Mouse (Mus musculus): ENCODE measurements around the gene Slc4a2.

The Slc4a2 gene

DNA sequence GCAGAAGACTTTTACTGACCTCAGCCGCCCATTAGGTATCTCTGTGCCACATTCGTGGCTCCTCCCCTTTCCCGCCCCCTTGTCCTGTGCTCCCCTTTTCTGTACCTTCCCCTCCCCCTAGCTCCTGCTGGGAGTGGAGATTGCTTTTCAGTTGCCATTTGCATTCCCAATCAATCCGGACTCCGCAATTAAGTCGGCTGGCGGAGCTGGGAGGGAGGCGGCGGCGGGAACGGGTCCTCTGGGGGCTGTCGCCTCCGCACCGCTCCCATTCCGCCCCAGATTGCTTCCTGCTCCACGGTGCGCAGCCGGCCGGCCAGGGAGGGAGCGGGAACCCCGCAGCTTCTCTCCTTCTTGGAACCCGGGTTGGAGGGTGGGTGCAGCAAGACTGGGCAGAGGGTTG is 61.3 kb downstream of the Slc4a2 start:
- ChIA-PET CTCF (interaction anchor here (0.5 to 6.0 kb wide), 64 partner anchors 9 to 522 kb away, joined by 3 to 72 read pairs (median 5); partner anchors contain the start of genes Abcb8 (in 2 of the 4), Agap3 (in 2 of the 4), Abcf2 (in 1 of the 4) and Asic3 (in 1 of the 4)), POLR2A (interaction anchor here (0.5 to 2.1 kb wide), 32 partner anchors 10 to 1214 kb away, joined by 3 to 7 read pairs (median 4); partner anchors contain the start of genes Abcb8 (in 2 of the 4), Fastk (in 2 of the 4), Tmub1 (in 2 of the 4) and Cdk5 (in 1 of the 4))

DNA sequence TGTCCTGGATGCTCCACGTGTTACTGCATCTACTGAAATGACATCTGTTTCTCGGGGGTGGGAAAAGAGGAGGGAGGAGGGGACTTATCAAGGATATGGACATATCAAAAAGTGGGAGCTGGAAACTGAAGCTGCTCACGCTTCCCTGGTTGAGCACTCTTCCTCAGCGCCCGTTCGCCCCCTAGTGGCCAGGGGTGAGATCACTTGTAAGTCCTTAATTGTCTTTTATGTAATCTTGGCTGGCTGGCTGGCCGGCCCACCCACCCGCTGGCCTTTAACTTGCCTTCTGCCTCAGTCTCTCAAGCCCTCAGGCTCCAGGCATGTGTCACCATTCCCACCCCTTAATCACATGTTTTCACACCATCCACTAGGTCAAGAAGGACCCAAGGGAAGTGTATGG is 62.5 kb downstream of the Slc4a2 start:
- POLR2A ChIA-PET: interaction anchor here in 3 of 4 experiments (0.8 to 2.1 kb wide), 16 partner anchors 10 to 385 kb away, joined by 3 to 7 read pairs (median 4); partner anchors contain the start of genes Abcb8 (in 1 of the 3), Cdk5 (in 1 of the 3), Fastk (in 1 of the 3) and Klhl7 (in 1 of the 3)
- CTCF ChIA-PET: interaction anchor here (0.6 to 6.0 kb wide), 63 partner anchors 8 to 297 kb away, joined by 3 to 72 read pairs (median 4); partner anchors contain the start of genes Abcb8 (in 2 of the 4) and Agap3 (in 2 of the 4)

DNA sequence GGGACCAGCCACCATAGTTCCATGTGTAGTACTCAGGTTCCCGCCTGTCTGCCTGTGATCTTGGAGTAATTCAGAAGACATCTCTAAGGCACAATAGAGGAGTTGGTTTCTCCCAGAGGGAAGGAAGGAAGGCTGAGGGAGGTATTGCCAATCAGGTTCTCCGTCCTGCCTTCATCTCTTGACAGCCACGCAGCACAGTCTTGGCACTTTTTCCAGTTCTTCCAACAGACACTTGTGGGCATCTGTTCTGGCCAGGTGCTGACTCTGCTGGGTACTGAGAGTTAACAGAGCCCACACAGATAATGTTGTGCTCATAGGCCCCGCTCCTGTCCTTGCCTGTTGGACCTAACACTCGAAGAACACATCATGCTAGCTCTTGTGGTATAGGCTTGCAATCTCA is 63.1 kb downstream of the Slc4a2 start:
- CTCF ChIA-PET: interaction anchor here in 3 of 4 experiments (0.6 to 2.4 kb wide), 4 partner anchors 16 to 198 kb away, joined by 3 to 14 read pairs (median 4); no protein-coding TSS in a partner anchor
- POLR2A ChIA-PET: interaction anchor here in 2 of 4 experiments (1.0 to 1.1 kb wide), 3 partner anchors 11 to 25 kb away, joined by 3 read pairs; no protein-coding TSS in a partner anchor

DNA sequence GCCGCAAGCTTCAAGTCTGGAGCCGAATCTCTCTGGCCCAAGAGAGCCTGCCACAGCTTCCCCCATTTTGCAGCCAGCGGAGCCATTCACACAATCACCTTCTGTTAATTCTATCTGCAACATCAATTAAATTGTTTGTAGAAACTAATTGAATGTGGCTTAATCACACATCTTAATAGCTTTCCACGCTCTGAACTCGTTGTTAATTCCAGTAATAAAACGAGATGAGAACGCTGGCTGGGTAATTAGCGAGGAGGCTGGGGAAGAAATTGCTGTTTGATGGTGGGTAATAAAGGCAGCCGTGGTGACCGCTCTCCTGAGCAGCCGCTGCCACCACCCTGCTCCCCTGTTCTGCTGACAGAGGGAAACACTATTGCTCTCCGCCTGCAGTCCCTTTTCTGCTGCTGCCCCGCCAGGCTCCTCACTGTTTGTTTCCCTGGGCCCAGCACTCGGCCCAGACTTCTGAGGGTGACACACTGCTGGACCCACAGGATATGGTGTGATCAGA is 66.8 kb downstream of the Slc4a2 start:
- ChIA-PET POLR2A (interaction anchor here in 2 of 4 experiments (0.6 to 1.3 kb wide), 4 partner anchors 7 to 68 kb away, joined by 3 to 4 read pairs (median 3); no protein-coding TSS in a partner anchor), CTCF (interaction anchor here in 3 of 4 experiments (0.6 to 2.7 kb wide), 5 partner anchors 20 to 524 kb away, joined by 3 to 8 read pairs (median 4); partner anchors contain the start of gene Abcb8 (in 1 of the 3))

Data from embryonic stem cell, embryonic (primary cell).